Comparison of ENCODE assay signal across 21 mouse cellular contexts in genomic region chr11:112400069-112400468, GRCm38 (mm10).
"Had no signal": no experiment of that assay in that cellular context is flagged by ENCODE, and none has a peak within 500 bp of the region (broad histone marks: within the 10 kb centered on the region; RNA-seq: fewer than 3 reads in every experiment).

No protein-coding gene starts in this region.

- H3K9me3 ChIP-seq: intestine, embryonic 15.5 days; kidney, embryonic 15.5 days; limb, embryonic 10.5 days; limb, embryonic 13.5 days; liver, embryonic 15.5 days; lung, embryonic 15.5 days; midbrain, embryonic 10.5 days had no signal

- H3K27me3 ChIP-seq: intestine, embryonic 15.5 days; kidney, embryonic 15.5 days; limb, embryonic 13.5 days; liver, embryonic 12.5 days; liver, embryonic 15.5 days; lung, embryonic 15.5 days; megakaryocyte, embryonic 14.5 days had no signal

- ATAC-seq: intestine, embryonic 15.5 days; liver, embryonic 12.5 days had no signal

- H3K4me1 ChIP-seq: intestine, embryonic 15.5 days; kidney, embryonic 15.5 days; limb, embryonic 10.5 days; liver, embryonic 12.5 days; liver, embryonic 15.5 days; lung, embryonic 15.5 days; megakaryocyte, embryonic 14.5 days; midbrain, embryonic 10.5 days had no signal

- H3K27ac ChIP-seq: intestine, embryonic 15.5 days; kidney, embryonic 15.5 days; limb, embryonic 10.5 days; limb, embryonic 13.5 days; liver, embryonic 12.5 days; liver, embryonic 15.5 days; lung, embryonic 15.5 days; midbrain, embryonic 10.5 days; stomach, postnatal 0 days had no signal

- DNase-seq: kidney, adult 11 months; kidney, adult 8-10 months; kidney, postnatal 10 days; kidney, postnatal 36 days; layer of hippocampus, postnatal 36 days; liver; lung, adult 18-20 months; lung, postnatal 10 days; lung, postnatal 36 days; midbrain, embryonic 14.5 days; thymus, postnatal 25 days had no signal

- H3K9ac ChIP-seq: intestine, embryonic 15.5 days; kidney, embryonic 15.5 days; limb, embryonic 13.5 days; liver, embryonic 12.5 days; liver, embryonic 15.5 days; lung, embryonic 15.5 days had no signal

- H3K36me3 ChIP-seq: intestine, embryonic 15.5 days; kidney, embryonic 15.5 days; limb, embryonic 10.5 days; limb, embryonic 13.5 days; liver, embryonic 12.5 days; liver, embryonic 15.5 days; lung, embryonic 15.5 days; midbrain, embryonic 10.5 days had no signal

- H3K4me3 ChIP-seq: intestine, embryonic 15.5 days; kidney, embryonic 15.5 days; limb, embryonic 10.5 days; limb, embryonic 13.5 days; liver, embryonic 12.5 days; liver, embryonic 15.5 days; lung, embryonic 15.5 days; megakaryocyte, embryonic 14.5 days; midbrain, embryonic 10.5 days had no signal

- H3K4me2 ChIP-seq: intestine, embryonic 15.5 days; kidney, embryonic 15.5 days; limb, embryonic 13.5 days; liver, embryonic 12.5 days; liver, embryonic 15.5 days; lung, embryonic 15.5 days had no signal
